Mouse (Mus musculus) myocyte (in vitro differentiated cells): ENCODE results near the gene Mgll.

ENCODE experiments used
- CEBPB ChIP-seq: IDR thresholded peaks from 2 replicates; pipeline ENCODE4 v1.6.1; 2011; ENCODE audit warnings: mild to moderate bottlenecking, moderate library complexity; ENCODE audit not compliant: poor library complexity, insufficient read depth, severe bottlenecking
- E2F4 ChIP-seq: IDR thresholded peaks from one replicate; pipeline ENCODE4 v1.6.1; 2011; ENCODE audit warnings: mild to moderate bottlenecking, control low read depth, moderate library complexity; ENCODE audit not compliant: insufficient read depth
- MAX ChIP-seq: IDR thresholded peaks from one replicate; pipeline ENCODE4 v1.6.1; 2011; ENCODE audit warnings: low read depth, mild to moderate bottlenecking, control low read depth
- POLR2A ChIP-seq: IDR thresholded peaks from one replicate; pipeline ENCODE4 v1.6.1; 2011; ENCODE audit warnings: low read depth, mild to moderate bottlenecking, control low read depth, moderate library complexity; ENCODE audit not compliant: insufficient read length

DNA sequence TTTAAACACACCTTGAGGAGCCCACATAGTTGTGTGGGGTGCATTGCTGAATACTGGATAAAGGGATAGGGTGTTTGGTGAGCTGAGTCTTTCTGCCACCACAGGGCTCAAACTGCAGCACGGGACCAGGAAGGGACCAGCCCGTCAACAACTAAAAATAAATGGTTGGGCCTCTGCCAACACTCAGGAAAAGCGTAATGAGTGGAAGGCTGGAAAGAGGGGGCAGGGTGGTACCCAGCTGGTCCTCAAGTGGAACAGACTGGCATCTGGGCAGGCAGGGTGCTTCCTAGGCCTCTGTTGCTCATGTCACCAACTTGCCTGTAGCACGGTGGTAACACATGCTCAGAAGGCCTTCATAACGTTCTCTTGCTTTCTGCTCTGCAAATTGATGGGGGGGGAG is 61.1 kb downstream of the Mgll start:
- TF ChIP-seq E2F4 (no peak), MAX (no peak), POLR2A (no peak), CEBPB (no peak)
